Mouse (Mus musculus) heart, postnatal 4 days (tissue): ENCODE measurements around the gene Slc35f2. TPM values are rescaled to one million over a fixed set of nuclear protein-coding genes. Genes with fewer than 3 reads are reported as not detected.

Experiments
- DNase-seq: peaks from one replicate; pipeline ENCODE4 v3.0.0; 2021
- total RNA-seq, 2 experiments: library from RNA; stranded (reverse); gene quantifications; 2 replicates each; pipeline ENCODE4 v1.2.3; 2021

The Slc35f2 gene
- total RNA-seq, 2 experiments from 2014 or later, result 0.16 to 0.17 TPM

GRCm38 (mm10) chr9:53829081-53829865 is 57.9 kb downstream of the Slc35f2 start:
- peak; percentile 56 for DNase-seq

GRCm38 (mm10) chr9:53829866-53830209 is 58.5 kb downstream of the Slc35f2 start:
- no peak for DNase-seq

GRCm38 (mm10) chr9:53835039-53835438 is 63.7 kb downstream of the Slc35f2 start:
- DNase-seq, result no peak

GRCm38 (mm10) chr9:53835976-53836375 is 64.6 kb downstream of the Slc35f2 start:
- DNase-seq, result no peak

- DNase-seq, result no peak
Measured at GRCm38 (mm10) chr9:53838816-53839215, 67.5 kb downstream of the Slc35f2 start.

GRCm38 (mm10) chr9:53848548-53848947 is 77.2 kb downstream of the Slc35f2 start:
- DNase-seq, result no peak

- DNase-seq, result no peak
Measured at GRCm38 (mm10) chr9:53849864-53850263, 78.5 kb downstream of the Slc35f2 start, which contains the start of gene Sln. Sln (plus strand) TSS chr9:53850164.

GRCm38 (mm10) chr9:53852158-53852557 is 80.8 kb downstream of the Slc35f2 start:
- peak; percentile 26 for DNase-seq

GRCm38 (mm10) chr9:53853672-53854071 is 82.3 kb downstream of the Slc35f2 start:
- no peak for DNase-seq

- no peak for DNase-seq
Measured at GRCm38 (mm10) chr9:53854525-53854924, 83.2 kb downstream of the Slc35f2 start.

- DNase-seq, result peak; percentile 11
Measured at GRCm38 (mm10) chr9:53857864-53858263, 86.5 kb downstream of the Slc35f2 start.

Other genes with a start within 250 kb of the Slc35f2 start
- gene Atm, start 234.8 kb upstream of the Slc35f2 start, total RNA-seq, result 10 to 100 TPM; 11.5 to 12.5 TPM
- gene Npat, start 234.5 kb upstream of the Slc35f2 start, total RNA-seq, result 10 to 100 TPM; 14.9 to 16.8 TPM
- 100 to 1,000 TPM; 259 to 279 TPM for gene Acat1, start 161.2 kb upstream of the Slc35f2 start, total RNA-seq
- gene Cul5, start 101.5 kb upstream of the Slc35f2 start, total RNA-seq, result 10 to 100 TPM; 41.7 to 42.6 TPM
- gene Rab39, start 65.3 kb upstream of the Slc35f2 start, total RNA-seq, result under 1 TPM in 1 of 2 experiments, not detected in 1; 0.12 TPM
- 10 to 100 TPM; 49.4 to 50.8 TPM for gene Sln, start 78.6 kb downstream of the Slc35f2 start, total RNA-seq
- gene Elmod1, start 203.8 kb downstream of the Slc35f2 start, total RNA-seq, result under 1 TPM; 0.17 to 0.32 TPM